In genomic region chr9:22056303-22056910, GRCm38 (mm10) we compare ENCODE assay signal across 21 mouse cellular contexts. TPM values are rescaled to one million over a fixed set of nuclear protein-coding genes. Genes with fewer than 3 reads are reported as not detected.
A peak's percentile ranks its signal among the peaks of the same experiment; 100 is the strongest.
DNase-seq lines count a peak whose midpoint lies in the region; ATAC-seq and TF ChIP-seq lines count a peak whose summit lies in the region.
"Had no signal": no experiment of that assay in that cellular context is flagged by ENCODE, and none has a peak within 500 bp of the region (broad histone marks: within the 10 kb centered on the region; RNA-seq: fewer than 3 reads in every experiment).

No protein-coding gene starts in this region.

- H3K4me1 ChIP-seq in kidney, adult 2 months (ENCODE audit: control insufficient read depth, insufficient read depth, low read length): no peaks in the 10 kb centered on the region; the same call in 1 of the 2 replicates
- H3K4me1 ChIP-seq in kidney, embryonic 15.5 days: peaks cover 20% of the 10 kb centered on the region
- H3K4me1 ChIP-seq in lung, embryonic 14.5 days (ENCODE audit: insufficient read depth): 0 out of 2 replicates have a peak, but pooled peaks cover 4% of the 10 kb centered on the region

- no peak overlapping the region for H3K4me2 ChIP-seq in kidney, embryonic 15.5 days
- H3K4me2 ChIP-seq in lung, embryonic 14.5 days: no peak overlapping the region
- H3K4me2 ChIP-seq: embryonic facial prominence, embryonic 12.5 days; forebrain, embryonic 15.5 days; heart, embryonic 13.5 days; hindbrain, embryonic 12.5 days had no signal

- H3K27me3 ChIP-seq in kidney, adult 2 months (replicated peaks; ENCODE audit: control insufficient read depth, insufficient read depth, low read length): peaks cover 3% of the 10 kb centered on the region
- H3K27me3 ChIP-seq in kidney, embryonic 15.5 days: peaks cover 44% of the 10 kb centered on the region
- peaks cover 41% of the 10 kb centered on the region for H3K27me3 ChIP-seq in lung, embryonic 14.5 days (ENCODE audit: insufficient read depth, low read length)
- H3K27me3 ChIP-seq: forebrain, embryonic 15.5 days had no signal

- TF ChIP-seq POLR2A in kidney, adult 2 months (IDR thresholded peaks at IDR 0.05; ENCODE audit: low read depth, low read length): no peak

- no peaks in the 10 kb centered on the region; the same call in 1 of the 2 replicates for H3K36me3 ChIP-seq in kidney, adult 2 months (ENCODE audit: control insufficient read depth, insufficient read depth, low read length)
- H3K36me3 ChIP-seq in kidney, embryonic 15.5 days: peaks cover 41% of the 10 kb centered on the region
- H3K36me3 ChIP-seq in lung, embryonic 14.5 days (ENCODE audit: insufficient read depth): peaks cover 30% of the 10 kb centered on the region; the same call in 1 of the 2 replicates

- peak; percentile 59 for DNase-seq in cerebellum, adult 11-12 months
- DNase-seq in cerebellum, postnatal 14 days: no peak
- DNase-seq in kidney, adult 2 months: peak; percentile 74
- peak; percentile 9 for DNase-seq in lung, embryonic 14.5 days
- no peak for DNase-seq in lung, adult 18-20 months
- DNase-seq in heart, postnatal 4 days: no peak
- DNase-seq: adrenal gland, postnatal 14 days; B cell, adult 2 months; gastrocnemius, postnatal 36 days; heart, postnatal 36 days had no signal

- H3K9me3 ChIP-seq in kidney, embryonic 15.5 days (replicated peaks): no peaks in the 10 kb centered on the region
- H3K9me3 ChIP-seq in lung, embryonic 14.5 days (ENCODE audit: low read depth, low read length): no peaks in the 10 kb centered on the region
- H3K9me3 ChIP-seq: embryonic facial prominence, embryonic 12.5 days; forebrain, embryonic 15.5 days; heart, embryonic 13.5 days had no signal

- TF ChIP-seq CTCF in kidney, adult 2 months (conservative IDR thresholded peaks at IDR 0.05; ENCODE audit: insufficient read depth, insufficient read length, low read depth, low read length): no peak
- no peak for TF ChIP-seq CTCF in lung, embryonic 14.5 days (IDR thresholded peaks at IDR 0.05; ENCODE audit: low read depth)

- WGBS in kidney, adult 2 months: 61% methylated on average over 9 of the region's 9 CpGs
- 77% methylated on average over 9 of the region's 9 CpGs for WGBS in kidney, embryonic 15.5 days
- 58% methylated on average over 9 of the region's 9 CpGs for WGBS in lung, embryonic 14.5 days

- H3K27ac ChIP-seq in kidney, adult 2 months (ENCODE audit: insufficient read depth, low read depth, low read length): no peak overlapping the region
- H3K27ac ChIP-seq in kidney, embryonic 15.5 days: no peak overlapping the region
- no peak overlapping the region for H3K27ac ChIP-seq in lung, embryonic 14.5 days (ENCODE audit: low read depth)
- H3K27ac ChIP-seq: embryonic facial prominence, embryonic 12.5 days; forebrain, embryonic 15.5 days; heart, embryonic 13.5 days; hindbrain, embryonic 12.5 days had no signal

- no peak overlapping the region for H3K9ac ChIP-seq in kidney, embryonic 15.5 days
- H3K9ac ChIP-seq in lung, embryonic 14.5 days: no peak overlapping the region
- H3K9ac ChIP-seq: embryonic facial prominence, embryonic 12.5 days; forebrain, embryonic 15.5 days; heart, embryonic 13.5 days; hindbrain, embryonic 12.5 days had no signal

- no peak for ATAC-seq in kidney, embryonic 15.5 days (replicated peaks; ENCODE audit: low FRiP score)
- no peak for ATAC-seq in lung, embryonic 14.5 days (ENCODE audit: insufficient read depth)
- ATAC-seq: CD4-positive, CD25-positive, alpha-beta regulatory T cell, adult 4 months; forebrain, embryonic 15.5 days had no signal

- H3K4me3 ChIP-seq in kidney, adult 2 months (ENCODE audit: insufficient read depth, low read depth, low read length): no peak overlapping the region
- no peak overlapping the region for H3K4me3 ChIP-seq in kidney, embryonic 15.5 days (replicated peaks)
- H3K4me3 ChIP-seq in lung, embryonic 14.5 days (ENCODE audit: low read depth, low read length): no peak overlapping the region
- H3K4me3 ChIP-seq: embryonic facial prominence, embryonic 12.5 days; forebrain, embryonic 15.5 days; heart, embryonic 13.5 days; hindbrain, embryonic 12.5 days had no signal

RNA-seq across cellular contexts. Expression of gene Elavl3, which starts 4.6 kb away (rescaled TPM):
- 0.62 and 0.64 TPM in 2 replicates for polyA plus RNA-seq in kidney, adult 2 months (2012; rRNA removed)
- 0.53 and 1.1 TPM in 2 replicates for polyA plus RNA-seq in kidney, embryonic 15.5 days (2015; fragmentation: Nextera tagmentation; extraction: Ambion mirVana)
- 0.12 and 0.43 TPM in 2 replicates for polyA plus RNA-seq in lung, embryonic 14.5 days (2014; fragmentation: Nextera tagmentation; extraction: Ambion mirVana)
- under 1 TPM; 0.47 to 0.52 TPM for total RNA-seq in heart, postnatal 4 days (2021)
- polyA plus RNA-seq: heart, postnatal 0 days had no signal

RNA-seq across cellular contexts. Expression of gene Gm49318, which starts 14.7 kb away (rescaled TPM):
- polyA plus RNA-seq in kidney, adult 2 months (2012; rRNA removed): not detected in 2 replicates
- not detected in 2 replicates for polyA plus RNA-seq in kidney, embryonic 15.5 days (2015; fragmentation: Nextera tagmentation; extraction: Ambion mirVana)
- polyA plus RNA-seq in lung, embryonic 14.5 days (2014; fragmentation: Nextera tagmentation; extraction: Ambion mirVana): not detected in 2 replicates
- total RNA-seq in heart, postnatal 4 days (2021): under 1 TPM in 1 of 2 experiments, not detected in 1; 0.92 TPM
- total RNA-seq: adrenal gland, postnatal 14 days; gastrocnemius, adult 8-10 months; gastrocnemius, postnatal 36 days; heart, postnatal 36 days; MEL had no signal
- polyA plus RNA-seq: CD4-positive, CD25-positive, alpha-beta regulatory T cell, adult 4 months; cerebellum, adult 2 months; embryonic facial prominence, embryonic 12.5 days; forebrain, embryonic 11.5 days; forebrain, embryonic 15.5 days; heart, embryonic 13.5 days; heart, postnatal 0 days; hindbrain, embryonic 12.5 days had no signal

RNA-seq across cellular contexts. Expression of gene Zfp653, which starts 14.8 kb away (rescaled TPM):
- 13.6 and 15.8 TPM in 2 replicates for polyA plus RNA-seq in kidney, adult 2 months (2012; rRNA removed)
- polyA plus RNA-seq in kidney, embryonic 15.5 days (2015; fragmentation: Nextera tagmentation; extraction: Ambion mirVana): 11.7 and 14.0 TPM in 2 replicates
- polyA plus RNA-seq in lung, embryonic 14.5 days (2014; fragmentation: Nextera tagmentation; extraction: Ambion mirVana): 10.7 and 12.4 TPM in 2 replicates
- total RNA-seq in heart, postnatal 4 days (2021): 1 to 10 TPM; 8.4 to 9.0 TPM

RNA-seq across cellular contexts. Expression of gene Ecsit, which starts 28.8 kb away (rescaled TPM):
- polyA plus RNA-seq in kidney, adult 2 months (2012; rRNA removed): 130 and 143 TPM in 2 replicates
- 43.1 and 49.4 TPM in 2 replicates for polyA plus RNA-seq in kidney, embryonic 15.5 days (2015; fragmentation: Nextera tagmentation; extraction: Ambion mirVana)
- polyA plus RNA-seq in lung, embryonic 14.5 days (2014; fragmentation: Nextera tagmentation; extraction: Ambion mirVana): 31.0 and 33.5 TPM in 2 replicates
- total RNA-seq in heart, postnatal 4 days (2021): 10 to 100 TPM; 69.4 to 69.6 TPM

RNA-seq across cellular contexts. Expression of gene Cnn1, which starts 42.6 kb away (rescaled TPM):
- polyA plus RNA-seq in kidney, adult 2 months (2012; rRNA removed): 2.8 and 12.0 TPM in 2 replicates
- polyA plus RNA-seq in kidney, embryonic 15.5 days (2015; fragmentation: Nextera tagmentation; extraction: Ambion mirVana): 11.1 and 40.8 TPM in 2 replicates
- polyA plus RNA-seq in lung, embryonic 14.5 days (2014; fragmentation: Nextera tagmentation; extraction: Ambion mirVana): 69.1 and 71.2 TPM in 2 replicates
- 10 to 100 TPM; 38.1 to 39.3 TPM for total RNA-seq in heart, postnatal 4 days (2021)

Comparison
In these comparisons a context has a peak if more than half of its experiments do, and no peak if none do; other contexts are left out.
1. DNase-seq: peak in cerebellum, adult 11-12 months (single experiment), kidney, adult 2 months (single experiment) and lung, embryonic 14.5 days (single experiment); none in cerebellum, postnatal 14 days (0 of 2), lung, adult 18-20 months (0 of 2) and heart, postnatal 4 days (single experiment).